Mouse (Mus musculus) myocyte (in vitro differentiated cells): ENCODE data around the gene Bach2. TPM values are rescaled to one million over a fixed set of nuclear protein-coding genes. Genes with fewer than 3 reads are reported as not detected.

Experiments
- H3K27me3 ChIP-seq: one replicate; pipeline ENCODE4 v1.6.1; 2011; ENCODE audit not compliant: control insufficient read depth, insufficient read depth, insufficient read length
- H3K36me3 ChIP-seq: one replicate; pipeline ENCODE4 v1.6.1; 2011; ENCODE audit not compliant: control insufficient read depth, insufficient read depth
- H3K4me2 ChIP-seq: one replicate; pipeline ENCODE4 v1.6.1; 2011; ENCODE audit warnings: low read depth, control low read depth
- H3K4me3 ChIP-seq: one replicate; pipeline ENCODE4 v1.5.1; 2011; ENCODE audit warnings: mild to moderate bottlenecking, control low read depth, moderate library complexity
- H3K79me2 ChIP-seq: one replicate; pipeline ENCODE4 v1.6.1; 2011; ENCODE audit not compliant: control insufficient read depth, insufficient read depth
- H3ac ChIP-seq: one replicate; pipeline ENCODE4 v1.6.1; 2011; ENCODE audit not compliant: control insufficient read depth, insufficient read length
- CEBPB ChIP-seq: IDR thresholded peaks from 2 replicates; pipeline ENCODE4 v1.6.1; 2011; ENCODE audit warnings: mild to moderate bottlenecking, moderate library complexity; ENCODE audit not compliant: poor library complexity, insufficient read depth, severe bottlenecking
- E2F4 ChIP-seq: IDR thresholded peaks from one replicate; pipeline ENCODE4 v1.6.1; 2011; ENCODE audit warnings: mild to moderate bottlenecking, control low read depth, moderate library complexity; ENCODE audit not compliant: insufficient read depth
- MAX ChIP-seq: IDR thresholded peaks from one replicate; pipeline ENCODE4 v1.6.1; 2011; ENCODE audit warnings: low read depth, mild to moderate bottlenecking, control low read depth
- MYOD1 ChIP-seq, 3 experiments: IDR thresholded peaks; one replicate each; pipeline ENCODE4 v1.6.1; 2011; ENCODE audit warnings: control low read depth in 2 of 3, low read depth in 2 of 3, mild to moderate bottlenecking in 2 of 3, moderate library complexity in 1 of 3; ENCODE audit not compliant: insufficient read length in 2 of 3, control insufficient read depth in 1 of 3
- MYOG ChIP-seq, 3 experiments: IDR thresholded peaks; one replicate each; pipeline ENCODE4 v1.6.1; 2011; ENCODE audit warnings: control low read depth in 2 of 3, low read depth in 2 of 3, mild to moderate bottlenecking in 2 of 3; ENCODE audit not compliant: insufficient read length in 2 of 3, control insufficient read depth in 1 of 3, insufficient read depth in 1 of 3
- POLR2A ChIP-seq: IDR thresholded peaks from one replicate; pipeline ENCODE4 v1.6.1; 2011; ENCODE audit warnings: low read depth, mild to moderate bottlenecking, control low read depth, moderate library complexity; ENCODE audit not compliant: insufficient read length
- POLR2AphosphoS2 ChIP-seq: IDR thresholded peaks from one replicate; pipeline ENCODE4 v1.6.1; 2011; ENCODE audit warnings: low read depth, control low read depth; ENCODE audit not compliant: insufficient read length
- REST ChIP-seq: IDR thresholded peaks from one replicate; pipeline ENCODE4 v1.6.1; 2011; ENCODE audit warnings: mild to moderate bottlenecking, control low read depth, moderate library complexity; ENCODE audit not compliant: insufficient read depth, insufficient read length
- SRF ChIP-seq: IDR thresholded peaks from one replicate; pipeline ENCODE4 v1.6.1; 2011; ENCODE audit warnings: low read depth; ENCODE audit not compliant: control insufficient read depth, insufficient read length
- TCF12 ChIP-seq: IDR thresholded peaks from one replicate; pipeline ENCODE4 v1.6.1; 2011; ENCODE audit warnings: mild to moderate bottlenecking, control low read depth; ENCODE audit not compliant: poor library complexity, insufficient read depth, severe bottlenecking
- TCF3 ChIP-seq: IDR thresholded peaks from one replicate; pipeline ENCODE4 v1.6.1; 2011; ENCODE audit warnings: low read depth, control low read depth; ENCODE audit not compliant: insufficient read length
- USF1 ChIP-seq: IDR thresholded peaks from one replicate; pipeline ENCODE4 v1.6.1; 2011; ENCODE audit warnings: low read depth, mild to moderate bottlenecking, control low read depth, moderate library complexity
- polyA plus RNA-seq: library from polyadenylated mRNA; unstranded; fragments of >200 nt; fragmentation: generic; extraction: Trizol; gene quantifications from one replicate; pipeline ENCODE4 v1.2.1, GENCODE M21; 2012; ENCODE audit warnings: missing spikeins

The Bach2 gene
- polyA plus RNA-seq, 1 experiment: 0.29 TPM

GRCm38 (mm10) chr4:32319327-32319726 is 80.7 kb downstream of the Bach2 start:
- no peak for TF ChIP-seq E2F4
- no peak for TF ChIP-seq REST
- TF ChIP-seq POLR2AphosphoS2: no peak
- no peak for TF ChIP-seq POLR2A
- no peak for TF ChIP-seq MYOG (IDR thresholded peaks at IDR 0.05; ENCODE audit: control insufficient read depth in 1 of 3, insufficient read depth in 1 of 3, insufficient read length in 2 of 3, low read depth in 2 of 3)
- TF ChIP-seq USF1: no peak
- TF ChIP-seq TCF12: no peak
- no peak for TF ChIP-seq TCF3
- TF ChIP-seq MAX: no peak
- no peak for TF ChIP-seq CEBPB
- no peak for TF ChIP-seq SRF
- TF ChIP-seq MYOD1 (IDR thresholded peaks at IDR 0.05; ENCODE audit: control insufficient read depth in 1 of 3, insufficient read length in 2 of 3, low read depth in 2 of 3): no peak
- H3K79me2 ChIP-seq: no peaks in the 10 kb centered on the region
- H3K4me3 ChIP-seq: no peak overlapping the region

GRCm38 (mm10) chr4:32320039-32320438 is 81.4 kb downstream of the Bach2 start:
- no peak for TF ChIP-seq E2F4
- TF ChIP-seq MYOD1 (IDR thresholded peaks at IDR 0.05; ENCODE audit: control insufficient read depth in 1 of 3, insufficient read length in 2 of 3, low read depth in 2 of 3): no peak
- TF ChIP-seq USF1: no peak
- no peak for TF ChIP-seq TCF12
- TF ChIP-seq TCF3: no peak
- no peak for TF ChIP-seq REST
- no peak for TF ChIP-seq POLR2A
- no peak for TF ChIP-seq CEBPB
- TF ChIP-seq MAX: no peak
- TF ChIP-seq MYOG (IDR thresholded peaks at IDR 0.05; ENCODE audit: control insufficient read depth in 1 of 3, insufficient read depth in 1 of 3, insufficient read length in 2 of 3, low read depth in 2 of 3): no peak
- no peak for TF ChIP-seq SRF
- no peak for TF ChIP-seq POLR2AphosphoS2
- no peak overlapping the region for H3ac ChIP-seq
- no peaks in the 10 kb centered on the region for H3K27me3 ChIP-seq
- H3K79me2 ChIP-seq: no peaks in the 10 kb centered on the region
- no peak overlapping the region for H3K4me2 ChIP-seq
- H3K4me3 ChIP-seq: no peak overlapping the region
- H3K36me3 ChIP-seq: no peaks in the 10 kb centered on the region

More at GRCm38 (mm10) chr4:32319327-32319726, 80.7 kb downstream of the Bach2 start:
- Histone ChIP-seq H3K4me2 (no peak overlapping the region), H3ac (no peak overlapping the region), H3K27me3 (no peaks in the 10 kb centered on the region), H3K36me3 (no peaks in the 10 kb centered on the region)

- Histone ChIP-seq H3K4me2 (no peak overlapping the region), H3ac (no peak overlapping the region), H3K27me3 (no peaks in the 10 kb centered on the region), H3K79me2 (no peaks in the 10 kb centered on the region), H3K36me3 (no peaks in the 10 kb centered on the region), H3K4me3 (no peak overlapping the region)
- no peak for TF ChIP-seq POLR2AphosphoS2
- no peak for TF ChIP-seq MYOD1 (IDR thresholded peaks at IDR 0.05; ENCODE audit: control insufficient read depth in 1 of 3, insufficient read length in 2 of 3, low read depth in 2 of 3)
- no peak for TF ChIP-seq CEBPB
These were observed 85.5 kb downstream of the Bach2 start for GRCm38 (mm10) chr4:32324111-32324510.

GRCm38 (mm10) chr4:32324967-32325366 is 86.4 kb downstream of the Bach2 start:
- no peaks in the 10 kb centered on the region for H3K79me2 ChIP-seq
- no peak overlapping the region for H3ac ChIP-seq
- TF ChIP-seq MYOD1 (IDR thresholded peaks at IDR 0.05; ENCODE audit: control insufficient read depth in 1 of 3, insufficient read length in 2 of 3, low read depth in 2 of 3): no peak
- TF ChIP-seq E2F4: no peak
- no peak for TF ChIP-seq CEBPB
- TF ChIP-seq USF1: no peak
- TF ChIP-seq TCF12: no peak
- TF ChIP-seq SRF: no peak
- TF ChIP-seq MAX: no peak
- no peak for TF ChIP-seq MYOG (IDR thresholded peaks at IDR 0.05; ENCODE audit: control insufficient read depth in 1 of 3, insufficient read depth in 1 of 3, insufficient read length in 2 of 3, low read depth in 2 of 3)
- no peak for TF ChIP-seq POLR2A
- TF ChIP-seq REST: no peak
- no peak for TF ChIP-seq POLR2AphosphoS2
- no peak for TF ChIP-seq TCF3
- H3K4me2 ChIP-seq: no peak overlapping the region
- no peak overlapping the region for H3K4me3 ChIP-seq
- no peaks in the 10 kb centered on the region for H3K27me3 ChIP-seq
- H3K36me3 ChIP-seq: no peaks in the 10 kb centered on the region

GRCm38 (mm10) chr4:32325596-32325995 is 87.0 kb downstream of the Bach2 start:
- H3K4me3 ChIP-seq: no peak overlapping the region
- no peaks in the 10 kb centered on the region for H3K79me2 ChIP-seq
- H3K4me2 ChIP-seq: no peak overlapping the region
- no peak for TF ChIP-seq POLR2A
- TF ChIP-seq TCF12: no peak
- no peak for TF ChIP-seq REST
- no peak overlapping the region for H3ac ChIP-seq
- H3K36me3 ChIP-seq: no peaks in the 10 kb centered on the region
- no peaks in the 10 kb centered on the region for H3K27me3 ChIP-seq
